Mouse (Mus musculus) embryo, embryonic 10.5 days (tissue): ENCODE measurements around the gene Islr2.
"Not testable (repeated sequence)": the region's sequence is repeated elsewhere in the genome, so short reads cannot be mapped to it uniquely, and the experiment has no call there.

Source experiments
- DNase-seq: peaks from one replicate; pipeline ENCODE4 v3.0.0-alpha.2; 2015; ENCODE audit warnings: low spot score

Gene Islr2

DNA sequence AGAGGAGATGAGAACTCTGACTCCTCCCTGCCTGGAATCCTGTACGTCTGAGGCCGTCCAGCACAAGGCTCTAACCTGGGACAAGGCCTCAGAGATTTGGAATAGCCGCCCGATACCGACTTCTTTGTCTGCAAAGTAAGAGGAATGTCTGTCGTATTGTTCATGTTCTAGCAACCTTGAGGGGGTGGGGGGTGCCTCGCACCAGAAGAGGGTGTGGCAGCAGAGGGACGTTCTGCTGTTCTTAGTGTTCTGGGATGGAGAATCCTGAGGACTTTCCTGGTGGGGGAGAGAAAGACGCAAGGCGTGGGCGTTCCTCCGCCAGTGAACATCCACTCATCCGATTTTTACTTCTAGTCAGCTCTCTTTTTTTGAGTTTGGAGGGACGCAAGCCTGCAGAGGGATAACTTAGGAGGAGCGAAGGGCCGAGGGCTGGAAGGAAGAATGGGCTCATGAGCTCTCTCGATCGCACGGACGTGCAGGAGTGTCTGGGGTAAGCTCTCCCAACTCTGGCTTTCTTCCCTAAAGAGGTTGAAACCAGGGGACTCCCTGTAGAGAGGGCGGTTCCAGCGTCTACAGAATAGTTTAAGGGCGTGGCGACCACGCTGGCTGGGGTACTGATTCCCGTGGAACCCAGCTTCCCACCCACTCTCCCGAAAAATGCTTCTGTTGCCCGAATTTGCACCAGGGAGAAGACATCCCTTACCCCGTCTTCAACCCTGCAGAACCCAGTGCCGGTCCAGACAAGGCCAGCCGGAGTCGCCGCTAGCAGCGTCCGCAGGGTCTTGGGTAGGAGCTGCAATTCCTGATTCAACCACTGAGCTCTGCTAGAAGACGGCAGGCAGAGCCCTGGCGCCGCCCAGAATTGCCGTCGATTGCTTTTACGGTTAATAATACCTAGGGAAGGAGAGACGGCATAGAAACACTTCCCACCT lies at the start of gene Islr2, which contains the start of gene Islr:
TSS of gene Islr2 (minus strand) at position 804 of the 932 bp plus-strand sequence.
TSS of gene Islr (minus strand) at position 791 of the 932 bp plus-strand sequence.
- peak; percentile 88 for DNase-seq

DNA sequence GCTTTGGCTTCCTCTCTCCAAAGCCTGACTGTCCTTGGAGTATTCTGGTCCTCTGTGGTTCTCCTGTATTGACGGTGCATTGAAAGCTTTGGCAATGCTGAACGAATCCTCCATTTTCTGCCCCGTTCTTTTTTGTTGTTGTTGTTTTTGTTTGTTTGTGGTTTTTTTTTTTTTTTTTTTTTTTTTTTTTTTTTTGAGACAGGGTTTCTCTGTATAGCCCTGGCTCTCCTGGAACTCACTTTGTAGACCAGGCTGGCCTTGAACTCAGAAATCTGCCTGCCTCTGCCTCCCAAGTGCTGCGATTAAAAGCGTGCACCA lies 49.6 kb upstream of the Islr2 start:
- not testable (repeated sequence) for DNase-seq

DNA sequence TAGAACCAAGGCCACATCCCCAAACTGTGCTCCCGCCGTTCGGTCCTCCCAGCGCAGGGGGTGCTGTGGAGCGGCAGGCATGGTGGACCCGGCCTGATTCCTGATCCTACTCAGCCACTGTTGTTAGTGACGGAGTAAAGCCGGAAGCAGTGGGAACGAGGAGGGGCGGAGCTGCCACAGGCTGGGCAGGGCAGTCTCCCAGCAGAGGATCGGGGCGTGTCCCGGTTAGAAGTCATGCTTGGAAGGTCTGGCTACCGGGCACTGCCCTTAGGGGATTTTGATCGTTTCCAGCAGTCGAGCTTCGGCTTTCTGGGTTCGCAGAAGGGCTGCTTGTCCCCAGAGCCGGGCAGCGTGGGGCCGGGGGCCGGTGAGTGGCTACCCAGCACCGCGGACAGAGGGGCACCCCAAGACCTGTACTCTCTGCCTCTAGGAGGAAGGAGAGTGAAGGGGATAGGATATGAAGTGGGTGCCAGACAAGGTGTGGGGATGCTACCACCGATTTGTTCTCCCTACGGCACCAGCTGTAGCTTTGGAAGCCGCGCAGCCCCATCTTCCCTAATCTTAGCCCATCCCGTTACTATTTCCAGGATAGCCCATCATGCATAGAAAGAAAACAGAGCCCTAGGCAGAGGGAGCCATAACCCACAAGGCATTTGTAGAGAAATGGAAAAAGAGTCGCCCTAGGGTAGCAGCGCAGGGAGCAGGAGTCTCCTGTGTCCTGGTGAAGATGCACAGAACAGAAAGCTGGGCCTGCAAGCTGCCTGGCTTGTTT lies 49.1 kb upstream of the Islr2 start, which contains the start of gene Stoml1:
TSS of gene Stoml1 (plus strand) at position 132 of the 772 bp plus-strand sequence.
- peak; percentile 97 for DNase-seq

DNA sequence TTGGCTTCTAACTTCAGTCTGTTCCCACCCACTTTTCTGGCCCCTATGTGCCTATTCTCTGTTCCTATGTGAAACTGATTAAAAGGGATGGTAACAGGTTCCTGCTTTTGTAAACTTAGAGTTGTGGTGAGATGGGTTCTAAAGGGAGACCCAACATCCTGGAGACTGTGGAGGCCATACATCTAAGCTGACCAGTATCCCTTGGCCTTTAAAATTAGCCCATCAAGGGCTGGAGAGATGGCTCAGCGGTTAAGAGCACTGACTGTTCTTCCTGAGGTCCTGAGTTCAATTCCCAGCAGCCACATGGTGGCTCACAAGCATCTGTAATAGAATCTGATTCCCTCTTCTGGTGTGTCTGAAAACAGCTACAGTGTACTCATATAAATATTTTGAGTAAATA lies 46.6 kb upstream of the Islr2 start:
- not testable (repeated sequence) for DNase-seq

DNA sequence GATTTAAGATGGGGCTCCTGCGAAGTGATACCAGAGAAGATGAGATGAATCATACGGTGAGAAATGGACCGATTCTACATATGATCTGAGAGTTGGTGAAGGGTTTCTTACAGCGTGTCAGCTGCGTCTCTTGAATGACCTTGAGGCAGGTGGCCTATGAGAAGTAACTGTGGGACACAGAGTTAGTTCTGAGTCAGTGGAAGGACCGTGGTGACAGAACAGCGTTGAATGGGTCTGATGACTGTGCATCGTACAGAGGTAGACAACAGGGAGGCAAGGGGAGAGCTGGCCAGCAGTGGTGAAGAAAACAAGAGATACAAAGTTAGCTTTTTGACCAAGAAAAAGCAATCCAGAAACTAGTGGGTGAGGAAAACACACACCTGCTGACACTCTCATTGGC lies 46.2 kb upstream of the Islr2 start:
- no peak for DNase-seq

DNA sequence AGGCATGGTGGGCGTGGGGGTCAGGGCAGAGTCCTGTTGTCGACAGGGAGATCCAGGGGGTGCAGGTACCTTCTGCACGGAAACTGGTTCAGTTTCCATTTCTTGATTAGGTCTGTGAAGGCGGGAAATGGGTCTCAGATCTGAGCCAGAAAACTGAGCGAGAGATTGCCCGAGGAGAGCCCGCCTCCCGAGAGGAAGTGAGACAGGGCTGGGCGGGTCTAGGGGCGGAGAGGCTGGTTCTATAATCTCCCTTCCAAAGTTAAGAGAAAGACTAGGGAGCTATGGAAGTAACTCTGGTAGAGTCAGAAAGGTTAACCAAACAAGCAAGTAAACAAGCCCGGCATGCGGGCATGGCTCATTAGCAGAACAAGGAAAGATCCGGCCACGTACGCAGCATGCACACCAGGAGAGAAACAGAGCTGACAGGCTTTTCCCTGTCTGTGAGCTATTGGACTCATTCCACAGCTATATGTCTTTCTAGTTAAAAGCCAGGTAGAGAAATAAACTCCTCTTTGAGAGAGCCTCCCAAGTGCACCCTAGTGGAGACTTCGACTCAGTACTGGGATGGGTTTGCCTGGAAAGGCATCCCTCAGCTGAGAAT lies 45.6 kb upstream of the Islr2 start, which contains the start of gene Pml:
TSS of gene Pml (minus strand) at position 195 of the 601 bp plus-strand sequence.
- DNase-seq: peak; percentile 80

DNA sequence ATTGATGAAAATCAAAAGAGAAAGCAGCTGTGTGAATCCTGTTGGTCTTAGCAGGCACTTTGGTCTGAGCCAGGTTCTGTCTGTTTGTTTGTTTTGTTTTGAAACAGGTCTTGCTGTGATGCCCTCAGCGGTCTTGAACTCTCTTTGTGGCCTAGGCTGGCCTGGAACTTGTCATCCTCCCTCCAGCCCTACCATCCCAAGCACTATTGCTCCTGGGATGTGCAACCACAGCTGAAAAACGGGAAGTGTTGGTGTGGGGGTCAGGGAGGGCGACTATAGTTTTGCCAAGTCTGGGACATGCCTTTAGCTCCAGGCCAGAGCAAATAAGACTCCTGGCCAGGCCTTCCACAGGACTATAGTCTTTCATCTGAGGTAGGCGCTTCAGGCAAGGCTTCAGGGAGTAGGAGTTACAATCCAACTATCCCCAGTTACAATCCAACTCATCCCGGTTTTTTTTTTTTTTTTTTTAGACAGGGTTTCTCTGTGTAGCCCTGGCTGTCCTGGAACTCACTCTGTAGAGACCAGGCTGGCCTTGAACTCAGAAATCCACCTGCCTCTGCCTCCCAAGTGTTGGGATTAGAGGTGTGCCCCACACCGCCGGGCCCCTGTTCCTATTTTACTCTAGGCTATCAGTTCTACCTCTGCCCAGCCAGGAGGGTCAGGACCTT lies 44.8 kb upstream of the Islr2 start:
- DNase-seq: no peak

DNA sequence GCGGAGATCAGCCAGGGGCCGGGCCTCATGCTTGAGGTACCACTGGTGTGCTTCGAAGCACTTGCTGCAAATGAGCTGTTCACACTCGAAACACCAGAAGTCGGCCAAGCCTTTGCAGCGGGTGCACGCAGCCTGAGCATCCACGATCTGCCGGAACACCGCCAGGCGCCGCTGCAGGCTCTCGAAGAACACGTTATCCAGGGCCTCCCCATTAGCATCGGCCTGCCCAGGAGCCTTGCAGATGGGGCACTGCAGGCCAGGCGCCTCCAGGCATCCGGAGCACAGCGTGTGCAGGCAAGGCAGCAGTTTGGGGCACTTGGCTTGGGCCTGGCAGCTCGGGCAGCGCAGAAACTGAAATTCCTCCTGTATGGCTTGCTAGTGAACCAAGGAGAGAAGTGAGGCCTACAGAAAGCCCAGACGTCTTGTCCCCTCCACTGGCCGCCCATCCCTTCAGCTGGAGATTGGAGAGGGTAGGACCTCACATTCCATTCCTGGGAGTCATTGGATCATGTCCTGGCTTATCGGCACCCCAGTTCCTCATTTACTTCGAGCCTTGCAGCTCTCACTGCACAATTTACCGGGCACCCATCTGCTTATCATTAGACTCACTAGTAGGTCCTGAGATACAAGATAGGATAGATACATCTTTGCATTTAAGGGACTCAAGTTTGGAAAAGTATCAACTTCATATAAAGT lies 43.1 kb upstream of the Islr2 start:
- peak; percentile 88 for DNase-seq

DNA sequence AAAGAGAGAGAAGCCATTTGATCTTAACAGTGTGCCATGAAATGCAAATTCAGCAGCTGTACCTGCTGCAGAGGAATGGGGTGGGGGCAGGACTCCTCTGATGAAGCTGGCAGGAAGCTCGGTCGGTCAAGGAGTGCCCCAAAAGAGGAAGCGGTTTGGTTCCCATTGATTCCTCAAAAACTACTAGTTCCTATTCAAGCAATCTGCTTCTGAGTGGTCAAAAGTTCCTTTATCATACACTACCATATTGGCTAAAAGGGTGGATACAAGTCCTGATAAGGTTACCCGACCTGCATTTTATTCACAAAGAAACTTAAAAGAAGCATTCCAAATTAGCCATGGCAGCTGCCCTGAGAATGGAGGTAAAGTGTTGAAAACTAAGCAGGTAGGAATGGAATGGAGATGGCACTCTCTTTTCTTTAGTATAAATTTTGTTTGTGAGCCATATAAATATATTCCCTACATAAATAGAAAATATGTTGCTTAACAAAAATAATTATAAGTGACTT lies 42.0 kb upstream of the Islr2 start:
- DNase-seq: no peak

DNA sequence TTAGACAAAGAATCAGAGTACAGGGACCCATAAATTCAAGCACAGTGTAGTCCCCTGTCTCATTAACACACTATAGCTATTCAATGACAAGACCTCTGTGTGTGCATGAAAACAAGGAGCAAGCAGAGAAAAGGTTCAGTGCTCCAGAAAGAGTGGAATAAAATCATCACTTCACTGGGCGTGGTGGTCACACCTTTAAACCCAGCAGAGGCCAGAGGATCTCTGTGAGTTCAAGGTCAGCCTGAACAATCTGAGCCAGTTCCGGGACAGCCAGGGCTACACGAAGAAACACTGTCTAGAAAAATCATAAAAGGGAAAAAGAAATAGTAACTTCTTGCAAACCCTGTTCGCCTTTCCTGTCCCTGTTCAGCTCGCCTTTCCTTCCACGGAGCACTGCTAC lies 39.6 kb upstream of the Islr2 start:
- DNase-seq: no peak

DNA sequence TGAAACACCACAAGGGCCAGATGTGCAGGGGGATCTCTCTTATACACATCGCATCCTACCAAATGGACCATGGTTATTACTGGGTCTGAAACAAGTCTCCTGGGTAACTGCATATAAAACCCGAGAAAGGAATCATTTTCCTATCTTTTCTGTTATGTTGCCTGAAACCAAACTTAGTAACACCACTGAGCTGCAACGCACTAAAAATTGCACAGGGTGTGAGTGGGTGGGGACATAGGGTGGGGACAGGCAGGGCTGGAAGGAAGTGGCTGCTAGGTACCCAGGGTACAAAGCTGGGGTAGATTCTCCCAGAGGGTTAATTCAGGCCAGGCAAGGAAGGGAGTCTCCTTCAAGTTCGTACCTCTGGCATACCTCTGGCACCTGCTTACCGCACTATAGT lies 38.6 kb upstream of the Islr2 start:
- DNase-seq: no peak

DNA sequence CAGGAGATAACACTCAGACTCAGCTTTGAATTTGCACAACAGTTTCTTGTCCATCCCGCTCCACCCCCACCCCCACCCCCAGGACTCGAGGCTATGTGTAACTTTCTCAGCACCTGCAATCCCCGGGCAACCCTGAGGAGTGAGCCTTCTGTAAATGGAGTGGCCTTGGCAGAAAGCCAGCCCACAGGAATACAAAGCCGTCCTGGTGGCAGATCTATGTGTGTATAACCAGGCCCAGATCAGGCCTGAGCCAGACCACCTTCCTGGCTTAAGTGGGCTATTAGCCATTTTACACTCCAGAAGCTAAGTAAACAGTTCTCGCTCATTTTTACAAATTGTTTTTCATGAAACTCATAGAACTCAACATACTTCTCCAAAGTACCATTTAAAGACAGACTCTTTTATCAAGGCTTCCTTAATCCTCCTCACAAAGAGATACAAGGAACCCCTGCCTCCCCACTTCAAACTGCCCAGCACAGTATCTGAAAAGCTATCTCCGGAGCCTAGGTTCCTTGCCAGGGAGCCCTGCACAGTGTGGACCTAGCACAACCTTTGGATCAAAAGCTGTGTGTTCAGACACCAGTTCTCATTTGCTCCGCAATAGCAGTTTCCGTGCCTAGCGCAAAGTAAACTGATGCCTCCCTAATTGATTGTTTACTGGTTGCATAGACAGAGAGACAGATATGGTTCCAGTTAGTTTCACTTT lies 37.8 kb upstream of the Islr2 start:
- DNase-seq: no peak

DNA sequence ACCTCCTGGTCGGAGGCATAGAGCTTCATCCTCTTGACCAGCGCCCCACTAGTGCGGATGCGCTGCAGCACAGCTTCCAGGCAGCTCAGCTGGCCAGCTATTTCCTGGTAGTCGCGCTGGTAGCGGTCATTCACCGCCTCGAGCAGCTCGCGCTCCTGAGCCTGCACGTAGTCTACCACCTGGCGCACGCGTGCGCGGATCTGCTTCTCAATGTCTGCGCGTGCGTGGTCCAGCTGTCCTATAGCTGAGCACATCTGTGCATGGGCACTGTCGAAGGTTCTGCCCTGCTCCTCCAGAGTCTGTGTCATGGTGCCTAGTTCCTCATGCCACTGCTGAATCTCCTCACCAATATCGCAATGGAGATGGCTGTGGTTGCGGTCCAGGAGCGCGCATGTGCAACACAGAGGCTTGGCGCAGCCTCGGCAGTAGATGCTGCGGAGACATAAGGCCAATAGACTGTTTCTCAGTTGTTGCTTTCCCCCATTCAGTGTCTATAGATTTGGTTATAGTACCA lies 30.4 kb upstream of the Islr2 start:
- no peak for DNase-seq

DNA sequence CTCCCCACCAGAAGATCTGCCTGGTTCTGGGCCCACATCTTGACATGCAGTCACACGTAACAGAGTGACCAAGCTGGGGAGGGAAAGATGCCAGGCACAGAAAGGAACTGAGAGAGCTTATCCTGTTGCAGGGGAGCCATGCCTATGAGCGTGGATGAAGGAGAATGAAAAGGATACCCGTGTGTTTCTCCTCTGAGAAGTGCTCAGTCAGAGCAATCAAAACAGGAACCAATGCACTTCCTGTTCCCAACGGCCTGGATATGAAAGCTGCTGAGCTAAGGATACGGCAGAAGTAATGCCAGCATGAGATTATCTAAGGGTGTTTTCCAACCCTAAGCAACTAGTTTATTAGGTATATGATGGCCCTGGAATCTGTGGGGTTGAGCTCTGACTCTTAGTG lies 28.3 kb upstream of the Islr2 start:
- DNase-seq: no peak

DNA sequence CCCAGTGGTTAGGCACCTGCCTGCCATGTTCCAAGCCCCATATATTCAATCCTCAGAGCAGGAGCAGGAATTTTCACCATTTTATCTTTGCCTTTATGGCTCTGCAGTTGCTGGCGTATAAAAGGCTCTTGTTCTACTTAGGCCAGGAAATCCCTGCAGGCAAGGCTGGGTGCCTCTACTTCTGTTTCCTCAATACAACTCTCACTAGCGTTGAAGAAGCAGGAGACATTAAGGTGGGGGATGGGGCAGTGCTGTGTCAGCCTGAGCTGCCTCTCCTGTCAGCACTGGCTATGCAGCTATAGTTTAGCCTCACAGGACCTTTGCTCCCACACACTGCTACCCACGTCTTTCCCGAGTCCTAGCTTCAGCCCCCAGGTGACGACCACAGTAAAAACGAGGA lies 27.6 kb upstream of the Islr2 start:
- DNase-seq: no peak

DNA sequence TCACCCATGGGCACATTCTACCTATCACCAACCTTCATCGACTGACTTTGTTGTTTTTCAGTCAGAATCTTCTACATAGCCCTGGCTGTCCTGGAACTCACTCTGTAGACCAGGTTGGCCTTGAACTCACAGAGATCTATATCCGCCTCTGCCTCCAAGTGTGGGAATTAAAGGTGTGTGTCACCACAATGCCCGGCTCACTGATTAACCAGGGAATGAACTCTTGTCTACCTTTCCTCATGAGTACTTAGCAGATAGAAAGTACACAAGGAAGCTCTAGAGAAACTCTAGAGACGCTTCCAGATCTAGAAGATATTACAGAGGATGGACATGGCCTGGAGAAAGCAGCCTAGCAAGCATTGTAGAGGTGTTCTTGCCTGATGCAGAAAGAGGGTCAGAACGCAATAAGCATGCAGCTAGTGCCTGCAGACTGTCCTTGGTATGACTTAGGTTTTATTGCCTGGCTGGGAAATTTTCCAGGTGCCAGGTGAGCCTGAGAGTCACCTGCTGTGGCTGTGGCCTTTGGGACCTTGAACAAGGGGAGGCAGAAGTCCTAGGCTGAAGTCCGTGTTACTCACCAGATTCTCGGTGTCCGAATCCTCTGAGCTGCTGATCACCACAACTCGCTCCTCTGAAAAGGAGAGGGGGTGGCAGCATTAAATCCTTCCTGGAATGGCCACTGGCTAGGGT lies 24.8 kb upstream of the Islr2 start:
- DNase-seq: no peak

DNA sequence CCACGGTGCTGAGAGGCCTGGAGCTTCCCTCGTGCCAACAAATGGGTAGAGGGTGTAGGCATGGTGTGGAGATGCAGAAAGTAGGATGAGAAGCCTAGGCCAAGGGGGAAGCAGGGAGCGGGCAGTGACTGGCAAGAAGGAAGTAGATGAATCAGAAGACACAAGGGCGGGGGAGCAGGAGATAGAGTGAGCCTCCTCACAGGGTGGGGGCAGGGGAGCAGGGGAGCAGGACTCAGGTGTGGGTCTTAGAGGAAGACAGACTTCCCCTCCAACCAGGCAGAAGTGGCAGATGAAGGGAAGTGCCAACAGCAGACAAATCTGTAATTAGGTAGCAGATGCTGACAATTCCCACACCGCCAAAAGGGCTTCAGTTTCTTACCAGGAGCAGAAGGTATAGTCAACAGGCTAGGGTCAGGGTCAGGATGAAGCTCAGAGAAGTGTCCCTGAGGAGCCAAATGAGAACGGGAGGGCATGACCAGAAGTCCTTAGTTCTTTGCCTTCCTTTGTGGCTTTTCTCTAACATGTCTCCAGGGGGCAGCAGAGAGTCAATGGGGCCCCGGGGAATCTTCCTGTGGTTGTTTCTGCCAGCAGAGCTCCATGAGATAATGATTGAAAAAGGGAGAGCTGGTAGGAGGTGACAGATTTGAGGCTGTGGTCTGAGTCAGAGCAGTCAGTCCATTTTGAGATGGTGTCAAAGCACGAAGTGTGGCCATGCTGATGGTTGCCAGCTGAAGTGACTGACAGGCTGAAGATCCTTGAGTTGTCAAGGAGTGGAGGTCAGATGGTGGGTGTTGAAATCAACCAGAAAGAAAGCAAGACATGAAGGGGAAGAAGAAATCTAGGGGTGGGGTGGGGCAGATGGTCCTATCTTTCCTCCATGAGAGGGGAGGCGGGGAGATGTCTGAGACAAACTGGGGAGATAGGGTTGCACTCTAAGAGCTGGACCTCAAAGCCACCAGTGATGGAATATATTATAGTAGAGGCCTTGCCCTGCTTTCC lies 22.1 kb upstream of the Islr2 start:
- DNase-seq: peak; percentile 74

DNA sequence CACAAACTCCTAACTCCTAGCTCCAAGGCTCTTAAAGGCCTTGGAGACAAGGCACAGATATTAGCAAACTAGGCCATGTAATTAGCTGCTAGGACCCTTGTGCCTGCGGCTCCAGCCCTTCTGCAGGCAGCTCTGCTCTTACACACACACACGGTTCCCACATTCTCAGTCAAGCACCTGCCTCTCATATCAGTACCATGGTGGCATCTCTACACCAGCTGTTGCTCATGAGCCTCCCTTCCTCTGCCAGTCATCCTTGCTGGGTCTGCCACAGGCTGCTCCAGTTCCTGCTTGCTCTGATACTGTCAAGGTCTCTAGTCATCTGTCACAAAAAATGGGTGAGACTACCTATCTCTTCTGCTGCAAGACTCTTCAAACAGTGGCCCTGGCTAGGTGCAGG lies 20.2 kb upstream of the Islr2 start:
- no peak for DNase-seq
